Comparison of ENCODE assay signal across 20 mouse cellular contexts in the genomic region with DNA sequence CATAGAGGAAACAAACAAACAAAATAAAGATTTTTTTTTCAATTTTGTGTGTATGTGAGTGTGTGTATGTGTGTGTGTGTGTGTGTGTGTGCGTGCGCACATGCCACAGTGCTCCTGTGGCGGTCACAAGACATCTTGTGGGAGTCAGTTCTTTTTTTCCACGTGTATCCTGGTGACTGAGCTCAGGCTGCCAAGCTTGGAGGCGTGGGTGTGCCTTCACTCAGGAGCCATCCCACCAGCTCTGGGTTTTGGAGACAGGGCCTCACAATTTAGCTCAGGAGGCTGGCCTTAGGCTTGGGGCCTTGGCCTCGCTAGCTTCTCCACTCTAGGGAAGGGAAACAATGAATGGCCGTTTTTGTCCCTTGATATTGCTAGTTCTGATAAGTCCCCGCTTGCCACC. TPM values are rescaled to one million over a fixed set of nuclear protein-coding genes. Genes with fewer than 3 reads are reported as not detected.
"Had no signal": no experiment of that assay in that cellular context is flagged by ENCODE, and none has a peak within 500 bp of the region (broad histone marks: within the 10 kb centered on the region; RNA-seq: fewer than 3 reads in every experiment).

No protein-coding gene starts in this region.

- H3K9me3 ChIP-seq: limb, embryonic 12.5 days; limb, embryonic 15.5 days had no signal

- DNase-seq: kidney, adult 18-20 months; kidney, adult 9 months; kidney, postnatal 14 days; kidney, postnatal 4 days; liver, postnatal 0 days; lung, embryonic 14.5 days; midbrain, embryonic 14.5 days; thymus, adult 2 months; thymus, postnatal 14 days; thymus, postnatal 4 days had no signal

- H3K4me2 ChIP-seq: limb, embryonic 12.5 days; limb, embryonic 15.5 days; liver, embryonic 11.5 days; lung, embryonic 14.5 days had no signal

- H3K27ac ChIP-seq: limb, embryonic 12.5 days; limb, embryonic 15.5 days; liver, embryonic 14.5 days; macrophage had no signal

- H3K36me3 ChIP-seq: limb, embryonic 12.5 days; limb, embryonic 15.5 days had no signal

- ATAC-seq: intestine, embryonic 16.5 days; liver, postnatal 0 days; lung, postnatal 0 days had no signal

- H3K9ac ChIP-seq: limb, embryonic 12.5 days; limb, embryonic 15.5 days; liver, embryonic 14.5 days; liver, postnatal 0 days; lung, embryonic 14.5 days had no signal

- H3K4me1 ChIP-seq: limb, embryonic 12.5 days; limb, embryonic 15.5 days had no signal

- H3K4me3 ChIP-seq: limb, embryonic 12.5 days; limb, embryonic 15.5 days had no signal

- H3K27me3 ChIP-seq: limb, embryonic 15.5 days had no signal

RNA-seq across cellular contexts. Expression of gene Armh1, which starts 27.8 kb away (rescaled TPM):
- total RNA-seq: megakaryocyte, adult 5-6 weeks had no signal
- polyA plus RNA-seq: liver, embryonic 11.5 days; liver, embryonic 14.5 days; liver, postnatal 0 days; macrophage; neural tube, embryonic 11.5 days; small intestine, adult 2 months had no signal
